Mouse (Mus musculus): ENCODE data around the gene Mmadhc.

GRCm38 (mm10) chr2:50331716-50332270, 35.2 kb upstream of the Mmadhc start:
- TF ChIP-seq TAL1 (IDR thresholded peaks at IDR 0.05; ENCODE audit: low read length) (no peak), GATA1 (IDR thresholded peaks at IDR 0.05; ENCODE audit: low read length) (no peak)
